Mouse (Mus musculus) limb, embryonic 10.5 days (tissue): Measurements from ENCODE around the gene Suds3. TPM values are rescaled to one million over a fixed set of nuclear protein-coding genes. Genes with fewer than 3 reads are reported as not detected.

Experiments
- DNase-seq: peaks from one replicate; pipeline ENCODE4 v3.0.0-alpha.2; 2017; ENCODE audit warnings: low spot score
- H3K27ac ChIP-seq: fragments of 300-500 bp; sonication (generic); 2 replicates; pipeline ENCODE4 v1.5.1; 2016; ENCODE audit warnings: mild to moderate bottlenecking
- H3K27me3 ChIP-seq: fragments of 300-500 bp; sonication (generic); 2 replicates; pipeline ENCODE4 v1.6.1; 2016; ENCODE audit warnings: low read depth, mild to moderate bottlenecking; ENCODE audit not compliant: poor library complexity, severe bottlenecking
- H3K36me3 ChIP-seq: fragments of 300-500 bp; sonication (generic); 2 replicates; pipeline ENCODE4 v1.6.1; 2016; ENCODE audit warnings: mild to moderate bottlenecking, moderate library complexity
- H3K4me1 ChIP-seq: fragments of 300-500 bp; sonication (generic); 2 replicates; pipeline ENCODE4 v1.6.1; 2016
- H3K4me3 ChIP-seq: fragments of 300-500 bp; sonication (generic); 2 replicates; pipeline ENCODE4 v1.5.1; 2016; ENCODE audit warnings: mild to moderate bottlenecking, moderate library complexity
- H3K9me3 ChIP-seq: fragments of 300-500 bp; sonication (generic); replicated peaks from 2 replicates; pipeline ENCODE4 v1.6.1; 2016; ENCODE audit warnings: mild to moderate bottlenecking
- WGBS: fragments of 180-500 bp; shearing (Covaris S2); methylation state at CpG from one replicate; pipeline ENCODE4 v1.1.7; 2016; 5-methylcytosine and 5-hydroxymethylcytosine counted together
- polyA plus RNA-seq: library from polyadenylated mRNA; unstranded; fragments of >200 nt; fragmentation: Nextera tagmentation; extraction: Ambion mirVana; gene quantifications from 2 replicates; pipeline ENCODE4 v1.2.1, GENCODE M21; 2016

Gene Suds3
- polyA plus RNA-seq, 1 experiment from 2014 or later, result 80.9 TPM

GRCm38 (mm10) chr5:117099742-117100141 is 16.2 kb downstream of the Suds3 start:
- no peaks in the 10 kb centered on the region for H3K9me3 ChIP-seq
- 88% methylated on average over 11 of the region's 11 CpGs for WGBS
- no peaks in the 10 kb centered on the region for H3K4me1 ChIP-seq
- no peaks in the 10 kb centered on the region for H3K27me3 ChIP-seq
- no peak for DNase-seq
- peaks cover 96% of the 10 kb centered on the region for H3K36me3 ChIP-seq
- H3K4me3 ChIP-seq, result no peak overlapping the region
- no peak overlapping the region for H3K27ac ChIP-seq

GRCm38 (mm10) chr5:117099008-117099407 is 16.9 kb downstream of the Suds3 start:
- DNase-seq, result no peak
- no peak overlapping the region for H3K27ac ChIP-seq
- H3K27me3 ChIP-seq, result no peaks in the 10 kb centered on the region
- 93% methylated on average over 5 of the region's 5 CpGs for WGBS
- H3K4me1 ChIP-seq, result no peaks in the 10 kb centered on the region
- no peaks in the 10 kb centered on the region for H3K9me3 ChIP-seq
- no peak overlapping the region for H3K4me3 ChIP-seq
- H3K36me3 ChIP-seq, result peaks cover 96% of the 10 kb centered on the region

GRCm38 (mm10) chr5:117096716-117097115 is 19.2 kb downstream of the Suds3 start:
- Histone ChIP-seq H3K36me3 (peaks cover 96% of the 10 kb centered on the region), H3K27ac (no peak overlapping the region), H3K4me1 (no peaks in the 10 kb centered on the region), H3K4me3 (no peak overlapping the region), H3K27me3 (no peaks in the 10 kb centered on the region), H3K9me3 (no peaks in the 10 kb centered on the region)
- DNase-seq, result peak; percentile 41
- 54% methylated on average over 3 of the region's 3 CpGs for WGBS

GRCm38 (mm10) chr5:117094431-117094830 is 21.5 kb downstream of the Suds3 start:
- 51% methylated on average over 7 of the region's 7 CpGs for WGBS
- H3K36me3 ChIP-seq, result peaks cover 84% of the 10 kb centered on the region
- no peaks in the 10 kb centered on the region for H3K9me3 ChIP-seq
- no peak overlapping the region for H3K4me3 ChIP-seq
- H3K27ac ChIP-seq, result no peak overlapping the region
- DNase-seq, result no peak
- H3K27me3 ChIP-seq, result no peaks in the 10 kb centered on the region
- peaks cover 4% of the 10 kb centered on the region; the same call in 1 of the 2 replicates for H3K4me1 ChIP-seq

- Histone ChIP-seq H3K27ac (no peak overlapping the region), H3K9me3 (no peaks in the 10 kb centered on the region), H3K36me3 (peaks cover 41% of the 10 kb centered on the region), H3K27me3 (peaks cover 25% of the 10 kb centered on the region), H3K4me3 (no peak overlapping the region), H3K4me1 (peaks cover 19% of the 10 kb centered on the region)
- 37% methylated on average over 5 of the region's 6 CpGs for WGBS
- no peak for DNase-seq
Observed at GRCm38 (mm10) chr5:117089786-117090185, 26.1 kb downstream of the Suds3 start.

- no peak overlapping the region for H3K4me3 ChIP-seq
- H3K27ac ChIP-seq, result no peak overlapping the region
- H3K4me1 ChIP-seq, result peaks cover 19% of the 10 kb centered on the region
- peaks cover 35% of the 10 kb centered on the region for H3K36me3 ChIP-seq
- H3K27me3 ChIP-seq, result peaks cover 25% of the 10 kb centered on the region
- H3K9me3 ChIP-seq, result no peaks in the 10 kb centered on the region
- 46% methylated on average over 3 of the region's 3 CpGs for WGBS
- no peak for DNase-seq
Observed at GRCm38 (mm10) chr5:117089147-117089546, 26.8 kb downstream of the Suds3 start.

- H3K27ac ChIP-seq, result no peak overlapping the region
- 6% methylated on average over 13 of the region's 13 CpGs for WGBS
- peaks cover 25% of the 10 kb centered on the region for H3K27me3 ChIP-seq
- peak; percentile 45 for DNase-seq
- peaks cover 21% of the 10 kb centered on the region for H3K36me3 ChIP-seq
- peaks cover 19% of the 10 kb centered on the region for H3K4me1 ChIP-seq
- no peaks in the 10 kb centered on the region for H3K9me3 ChIP-seq
- H3K4me3 ChIP-seq, result peak overlapping the region; percentile 15; the same call in 1 of the 2 replicates
Observed at GRCm38 (mm10) chr5:117087718-117088117, 28.2 kb downstream of the Suds3 start.

- WGBS, result 14% methylated on average over 10 of the region's 10 CpGs
- no peaks in the 10 kb centered on the region for H3K9me3 ChIP-seq
- H3K36me3 ChIP-seq, result no peaks in the 10 kb centered on the region
- H3K27me3 ChIP-seq, result no peaks in the 10 kb centered on the region
- DNase-seq, result peak; percentile 77
- H3K27ac ChIP-seq, result no peak overlapping the region
- H3K4me1 ChIP-seq, result peaks cover 18% of the 10 kb centered on the region
- peak overlapping the region; percentile 30 for H3K4me3 ChIP-seq
Observed at GRCm38 (mm10) chr5:117069498-117069894, 46.4 kb downstream of the Suds3 start.

GRCm38 (mm10) chr5:117068808-117069497 is 47.0 kb downstream of the Suds3 start:
- 22% methylated on average over 19 of the region's 19 CpGs for WGBS
- peak; percentile 56 for DNase-seq
- Histone ChIP-seq H3K36me3 (no peaks in the 10 kb centered on the region), H3K4me1 (peaks cover 18% of the 10 kb centered on the region), H3K4me3 (peak overlapping the region; percentile 30), H3K9me3 (no peaks in the 10 kb centered on the region), H3K27ac (peak overlapping the region; percentile 25; the same call in 1 of the 2 replicates), H3K27me3 (no peaks in the 10 kb centered on the region)

GRCm38 (mm10) chr5:117068181-117068580 is 47.7 kb downstream of the Suds3 start:
- peaks cover 18% of the 10 kb centered on the region for H3K4me1 ChIP-seq
- H3K27me3 ChIP-seq, result no peaks in the 10 kb centered on the region
- H3K4me3 ChIP-seq, result no peak overlapping the region
- DNase-seq, result peak; percentile 50
- no peaks in the 10 kb centered on the region for H3K9me3 ChIP-seq
- no peaks in the 10 kb centered on the region for H3K36me3 ChIP-seq
- no peak overlapping the region for H3K27ac ChIP-seq
- WGBS, result 82% methylated on average over 13 of the region's 13 CpGs

- WGBS, result 52% methylated on average over 2 of the region's 2 CpGs
Observed at GRCm38 (mm10) chr5:117061251-117061650, 54.7 kb downstream of the Suds3 start.

GRCm38 (mm10) chr5:117060484-117061130 is 55.3 kb downstream of the Suds3 start:
- DNase-seq, result no peak
- Histone ChIP-seq H3K27ac (no peak overlapping the region), H3K36me3 (no peaks in the 10 kb centered on the region), H3K4me3 (no peak overlapping the region), H3K4me1 (peaks cover 3% of the 10 kb centered on the region; the same call in 1 of the 2 replicates), H3K9me3 (no peaks in the 10 kb centered on the region), H3K27me3 (no peaks in the 10 kb centered on the region)
- 85% methylated on average over 18 of the region's 18 CpGs for WGBS

More at GRCm38 (mm10) chr5:117061251-117061650, 54.7 kb downstream of the Suds3 start:
- no peaks in the 10 kb centered on the region for H3K9me3 ChIP-seq
- no peaks in the 10 kb centered on the region for H3K27me3 ChIP-seq
- no peak for DNase-seq
- H3K4me3 ChIP-seq, result no peak overlapping the region
- H3K36me3 ChIP-seq, result no peaks in the 10 kb centered on the region
- peaks cover 3% of the 10 kb centered on the region; the same call in 1 of the 2 replicates for H3K4me1 ChIP-seq
- H3K27ac ChIP-seq, result no peak overlapping the region

GRCm38 (mm10) chr5:117049940-117050339 is 66.0 kb downstream of the Suds3 start:
- 90% methylated on average over 7 of the region's 7 CpGs for WGBS
- no peaks in the 10 kb centered on the region for H3K27me3 ChIP-seq
- H3K4me3 ChIP-seq, result no peak overlapping the region
- H3K9me3 ChIP-seq, result no peaks in the 10 kb centered on the region
- H3K36me3 ChIP-seq, result no peaks in the 10 kb centered on the region
- H3K27ac ChIP-seq, result no peak overlapping the region
- no peak for DNase-seq
- H3K4me1 ChIP-seq, result no peaks in the 10 kb centered on the region
